In the genomic region with DNA sequence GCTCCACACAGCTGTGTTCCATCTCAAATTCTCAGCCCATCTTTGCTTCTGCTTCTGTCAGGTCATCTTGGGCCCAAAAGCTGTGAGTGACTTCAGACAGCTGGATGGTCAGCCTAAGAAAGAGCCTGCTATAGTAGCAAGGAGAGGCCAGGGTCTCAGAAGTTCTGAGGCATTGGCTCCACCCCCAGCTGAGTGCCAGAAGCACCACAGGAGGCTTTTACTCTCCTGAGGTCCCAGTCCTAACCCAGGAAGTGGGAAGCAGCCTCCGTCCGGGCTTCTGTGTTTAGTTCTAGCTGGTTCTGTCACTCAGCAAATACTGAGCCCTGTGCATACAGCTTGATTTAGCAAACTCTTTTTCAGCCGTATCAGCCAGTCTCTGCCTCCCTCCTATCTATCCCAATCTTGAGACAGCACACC, we compare ENCODE assay signal across 14 mouse cellular contexts. TPM values are rescaled to one million over a fixed set of nuclear protein-coding genes. Genes with fewer than 3 reads are reported as not detected.
DNase-seq lines count a peak whose midpoint lies in the region; ATAC-seq and TF ChIP-seq lines count a peak whose summit lies in the region.
"Had no signal": no experiment of that assay in that cellular context is flagged by ENCODE, and none has a peak within 500 bp of the region (broad histone marks: within the 10 kb centered on the region; RNA-seq: fewer than 3 reads in every experiment).

No protein-coding gene starts in this region.

- WGBS in kidney, embryonic 15.5 days: 50% methylated on average over 3 of the region's 3 CpGs
- 34% methylated on average over 3 of the region's 3 CpGs for WGBS in lung, adult 2 months
- WGBS in hindbrain, embryonic 14.5 days: 79% methylated on average over 3 of the region's 3 CpGs

- no peak for TF ChIP-seq CTCF in lung, adult 2 months (IDR thresholded peaks at IDR 0.05; ENCODE audit: insufficient read depth, low read length)

- H3K9me3 ChIP-seq in kidney, embryonic 15.5 days (replicated peaks): no peaks in the 10 kb centered on the region
- H3K9me3 ChIP-seq in hindbrain, embryonic 14.5 days (ENCODE audit: control insufficient read depth, low read length): no peaks in the 10 kb centered on the region
- H3K9me3 ChIP-seq: limb, embryonic 13.5 days; midbrain, embryonic 13.5 days had no signal

- no peak overlapping the region for H3K9ac ChIP-seq in kidney, embryonic 15.5 days
- no peak overlapping the region for H3K9ac ChIP-seq in hindbrain, embryonic 14.5 days
- H3K9ac ChIP-seq: limb, embryonic 13.5 days; liver, postnatal 0 days; midbrain, embryonic 13.5 days had no signal

- no peak overlapping the region for H3K4me2 ChIP-seq in kidney, embryonic 15.5 days
- no peak overlapping the region for H3K4me2 ChIP-seq in hindbrain, embryonic 14.5 days (replicated peaks)
- H3K4me2 ChIP-seq: limb, embryonic 13.5 days; midbrain, embryonic 13.5 days had no signal

- ATAC-seq in kidney, embryonic 15.5 days (replicated peaks; ENCODE audit: low FRiP score): no peak
- ATAC-seq in hindbrain, embryonic 14.5 days (ENCODE audit: low FRiP score): no peak
- ATAC-seq: hindbrain, postnatal 0 days; liver, postnatal 0 days; midbrain, embryonic 13.5 days had no signal

- H3K36me3 ChIP-seq in kidney, embryonic 15.5 days: no peaks in the 10 kb centered on the region
- H3K36me3 ChIP-seq in hindbrain, embryonic 14.5 days (replicated peaks; ENCODE audit: control insufficient read depth, insufficient read depth): no peaks in the 10 kb centered on the region
- H3K36me3 ChIP-seq: limb, embryonic 13.5 days; midbrain, embryonic 13.5 days had no signal

- no peak for TF ChIP-seq POLR2A in lung, adult 2 months (IDR thresholded peaks at IDR 0.05; ENCODE audit: borderline replicate concordance, extremely low read depth, low read depth, low read length)

- H3K27me3 ChIP-seq in kidney, embryonic 15.5 days: no peaks in the 10 kb centered on the region
- H3K27me3 ChIP-seq in hindbrain, embryonic 14.5 days (ENCODE audit: control insufficient read depth, insufficient read depth, low read length): no peaks in the 10 kb centered on the region
- H3K27me3 ChIP-seq: limb, embryonic 13.5 days; midbrain, embryonic 13.5 days had no signal

- peaks cover 22% of the 10 kb centered on the region for H3K4me1 ChIP-seq in kidney, embryonic 15.5 days
- H3K4me1 ChIP-seq in lung, adult 2 months (ENCODE audit: control insufficient read depth, insufficient read depth, low read length): peaks cover 12% of the 10 kb centered on the region
- no peaks in the 10 kb centered on the region for H3K4me1 ChIP-seq in hindbrain, embryonic 14.5 days (replicated peaks; ENCODE audit: control insufficient read depth, insufficient read depth, low read length)
- H3K4me1 ChIP-seq: limb, embryonic 13.5 days had no signal

- peak overlapping the region; percentile 34; the same call in 1 of the 2 replicates for H3K27ac ChIP-seq in kidney, embryonic 15.5 days
- H3K27ac ChIP-seq in hindbrain, embryonic 14.5 days: no peak overlapping the region
- H3K27ac ChIP-seq: hindbrain, postnatal 0 days; limb, embryonic 13.5 days; midbrain, embryonic 13.5 days had no signal

- peak; percentile 17 to 33 for DNase-seq in cerebellum, postnatal 25 days
- no peak for DNase-seq in cerebellum, adult 9-11 months
- no peak for DNase-seq in kidney, adult 8-10 months
- DNase-seq in lung, adult 18-20 months: peak; percentile 46 to 60
- DNase-seq in lung, adult 2 months: no peak
- no peak for DNase-seq in adrenal gland, postnatal 36 days
- no peak for DNase-seq in hindbrain, embryonic 14.5 days (ENCODE audit: low spot score)
- DNase-seq: liver, postnatal 0 days; spleen, adult 18-20 months; thymus, postnatal 36 days had no signal

- H3K4me3 ChIP-seq in kidney, embryonic 15.5 days (replicated peaks): no peak overlapping the region
- no peak overlapping the region for H3K4me3 ChIP-seq in lung, adult 2 months (replicated peaks; ENCODE audit: extremely low read depth, low read depth, low read length)
- no peak overlapping the region for H3K4me3 ChIP-seq in hindbrain, embryonic 14.5 days (replicated peaks; ENCODE audit: low read length)
- H3K4me3 ChIP-seq: limb, embryonic 13.5 days; midbrain, embryonic 13.5 days had no signal

RNA-seq across cellular contexts. Expression of a gene that starts 54.3 kb away (rescaled TPM):
- 46.7 and 51.3 TPM in 2 replicates for polyA plus RNA-seq in kidney, embryonic 15.5 days (2015; fragmentation: Nextera tagmentation; extraction: Ambion mirVana)
- 164 and 239 TPM in 2 replicates for polyA plus RNA-seq in lung, adult 2 months (2012; rRNA removed)
- total RNA-seq in adrenal gland, postnatal 36 days (2021): 100 to 1,000 TPM; 201 to 212 TPM
- 68.1 and 71.5 TPM in 2 replicates for polyA plus RNA-seq in hindbrain, embryonic 14.5 days (2014; fragmentation: Nextera tagmentation; extraction: Ambion mirVana)

Comparison
In these comparisons a context has a peak if more than half of its experiments do, and no peak if none do; other contexts are left out.
1. DNase-seq: peak in cerebellum, postnatal 25 days (2 of 2) and lung, adult 18-20 months (2 of 2); none in cerebellum, adult 9-11 months (single experiment), kidney, adult 8-10 months (0 of 2), lung, adult 2 months (single experiment), adrenal gland, postnatal 36 days (0 of 2) and hindbrain, embryonic 14.5 days (single experiment).